Mouse (Mus musculus) layer of hippocampus, postnatal 25 days (tissue): ENCODE results near the gene Ffar4. TPM values are rescaled to one million over a fixed set of nuclear protein-coding genes. Genes with fewer than 3 reads are reported as not detected.

ENCODE experiments used
- total RNA-seq, 2 experiments: library from RNA; stranded (reverse); gene quantifications; 2 replicates each; pipeline ENCODE4 v1.2.3; 2021

Gene Ffar4
- total RNA-seq, 2 experiments from 2014 or later = not detected

Other genes with a start within 250 kb of the Ffar4 start
- gene Myof, start 53.5 kb upstream of the Ffar4 start, total RNA-seq = 1 to 10 TPM; 3.2 to 3.8 TPM
- under 1 TPM; 0.35 to 0.76 TPM for gene Cep55, start 42.1 kb upstream of the Ffar4 start, total RNA-seq
- gene Rbp4, start 28.2 kb downstream of the Ffar4 start, total RNA-seq = 10 to 100 TPM; 10.5 to 10.6 TPM
- gene Pde6c, start 35.7 kb downstream of the Ffar4 start, total RNA-seq = under 1 TPM; 0.14 to 0.17 TPM
- gene Fra10ac1, start 127.1 kb downstream of the Ffar4 start, total RNA-seq = 10 to 100 TPM; 16.3 to 22.6 TPM
- 100 to 1,000 TPM; 181 to 207 TPM for gene Lgi1, start 167.5 kb downstream of the Ffar4 start, total RNA-seq